Mouse (Mus musculus): ENCODE measurements around the gene Gpr18.

DNA sequence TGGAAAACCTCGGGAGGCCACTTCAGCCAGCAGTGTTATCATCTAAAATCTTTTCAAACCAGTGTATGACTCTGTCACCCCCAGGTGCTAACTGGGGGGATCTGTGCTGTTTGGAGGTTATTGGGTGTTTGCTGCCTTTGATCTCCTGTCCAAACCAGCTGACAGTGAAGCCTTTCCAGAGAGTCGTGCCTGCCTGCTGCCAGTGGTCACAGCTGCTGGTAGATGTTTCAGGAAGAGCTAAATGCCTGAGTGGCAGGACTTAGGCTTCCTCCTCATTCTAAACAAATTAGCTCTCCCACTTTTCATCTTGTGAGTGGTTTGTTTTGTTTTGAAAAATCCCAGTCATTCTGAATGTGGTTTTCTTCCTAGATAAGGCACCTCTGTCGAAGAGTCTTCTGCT, 10.8 kb downstream of the Gpr18 start:
- TF ChIP-seq CTCF (IDR thresholded peaks at IDR 0.05; ENCODE audit: borderline replicate concordance, insufficient read depth, low read depth, low read length) = no peak
- TF ChIP-seq POLR2A (IDR thresholded peaks at IDR 0.05; ENCODE audit: borderline replicate concordance, insufficient read depth, low read length) = no peak

Data from cerebellum, adult 2 months (tissue).